Mouse (Mus musculus) liver, adult 2 months (tissue): ENCODE measurements around the gene Ubox5. TPM values are rescaled to one million over a fixed set of nuclear protein-coding genes. Genes with fewer than 3 reads are reported as not detected.

Experiments
- DNase-seq: peaks from one replicate; pipeline ENCODE4 v3.0.0-alpha.2; 2011; ENCODE audit warnings: low read depth, low spot score; ENCODE audit errors: extremely low read depth
- H3K27ac ChIP-seq: fragments of 200-500 bp; replicated peaks from 2 replicates; pipeline ENCODE4 v1.5.1; 2012; ENCODE audit warnings: low read depth, mild to moderate bottlenecking, control low read depth, inconsistent platforms, low read length; ENCODE audit not compliant: insufficient read depth
- H3K27me3 ChIP-seq: fragments of 200-500 bp; 2 replicates; pipeline ENCODE4 v1.6.1; 2012; ENCODE audit warnings: mild to moderate bottlenecking, moderate library complexity, low read length, inconsistent platforms; ENCODE audit not compliant: control insufficient read depth, insufficient read depth
- H3K36me3 ChIP-seq: fragments of 200-500 bp; 2 replicates; pipeline ENCODE4 v1.6.1; 2012; ENCODE audit warnings: low read length, inconsistent platforms; ENCODE audit not compliant: control insufficient read depth, insufficient read depth
- H3K4me1 ChIP-seq: fragments of 200-500 bp; 2 replicates; pipeline ENCODE4 v1.6.1; 2011; ENCODE audit warnings: low read length; ENCODE audit not compliant: control insufficient read depth, insufficient read depth
- H3K4me3 ChIP-seq: fragments of 200-500 bp; 2 replicates; pipeline ENCODE4 v1.5.1; 2011; ENCODE audit warnings: low read depth, mild to moderate bottlenecking, control low read depth, low read length, moderate library complexity; ENCODE audit not compliant: insufficient read depth
- H3K79me2 ChIP-seq: fragments of 200-500 bp; 2 replicates; pipeline ENCODE4 v1.6.1; 2012; ENCODE audit warnings: inconsistent platforms, mild to moderate bottlenecking, low read length, moderate library complexity; ENCODE audit not compliant: control insufficient read depth, insufficient read depth
- H3K9ac ChIP-seq: fragments of 200-500 bp; 2 replicates; pipeline ENCODE4 v1.6.1; 2012; ENCODE audit warnings: low read depth, mild to moderate bottlenecking, control low read depth, inconsistent platforms, low read length
- CTCF ChIP-seq: fragments of 200-500 bp; IDR thresholded peaks from 2 replicates; pipeline ENCODE4 v1.5.1; 2011; ENCODE audit warnings: low read depth, low read length, control low read depth
- POLR2A ChIP-seq: fragments of 200-500 bp; IDR thresholded peaks from 2 replicates; pipeline ENCODE4 v1.6.1; 2011; ENCODE audit warnings: low read length, control low read depth; ENCODE audit not compliant: insufficient read depth; ENCODE audit errors: extremely low read depth
- WGBS: fragments of 180-500 bp; shearing (Covaris S2); methylation state at CpG from one replicate; pipeline ENCODE4 v1.1.7; 2018; 5-methylcytosine and 5-hydroxymethylcytosine counted together
- polyA plus RNA-seq: library from polyadenylated mRNA; depleted of rRNA; stranded (reverse); fragments of >200 nt; gene quantifications from 2 replicates; pipeline ENCODE4 v1.2.3, GENCODE M21; 2012; rRNA removed
- total RNA-seq: library from RNA; depleted of rRNA; stranded (reverse); fragments of >200 nt; gene quantifications from 2 replicates; pipeline ENCODE4 v1.2.3, GENCODE M21; 2014; rRNA removed

Gene Ubox5
- total RNA-seq (1.0 and 1.8 TPM in 2 replicates), polyA plus RNA-seq (3.4 and 3.7 TPM in 2 replicates)

DNA sequence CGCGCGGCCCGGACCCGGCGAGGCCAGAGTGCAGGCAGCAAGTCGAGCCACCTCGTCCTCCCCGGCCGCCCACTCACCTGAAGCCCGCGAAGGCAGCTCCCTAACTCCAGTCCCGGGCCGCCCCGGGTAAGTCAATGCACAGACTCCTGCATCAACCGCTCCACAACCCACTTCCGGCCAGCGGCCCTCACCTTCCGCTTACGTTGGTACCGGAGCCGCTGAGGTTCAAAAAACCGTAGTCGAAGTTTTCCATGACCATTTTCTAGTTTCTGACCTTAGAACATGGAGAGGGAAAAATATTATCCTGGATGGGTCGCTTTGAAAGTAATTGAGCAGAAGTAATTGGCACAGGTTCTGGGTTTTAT, at the start of gene Ubox5, which contains the start of gene Fastkd5:
TSS of gene Ubox5 (minus strand) at position 200 of the 365 bp plus-strand sequence.
TSS of gene Fastkd5 (minus strand) at position 189 of the 365 bp plus-strand sequence.
- under 1% methylated on average over 25 of the region's 25 CpGs for WGBS
- peaks cover 5% of the 10 kb centered on the region; the same call in 1 of the 2 replicates for H3K36me3 ChIP-seq
- peak within 1 kb of the TSS; percentile 99 for H3K4me3 ChIP-seq
- peaks cover 17% of the 10 kb centered on the region; the same call in 1 of the 2 replicates for H3K79me2 ChIP-seq
- H3K4me1 ChIP-seq: peaks cover 5% of the 10 kb centered on the region
- H3K27ac ChIP-seq: peak within 1 kb of the TSS; percentile 46
- TF ChIP-seq CTCF (no peak), POLR2A (peak; percentile 31; the same call in 1 of the 2 replicates)
- peak within 1 kb of the TSS; percentile 96 for H3K9ac ChIP-seq
- peak; percentile 79 for DNase-seq
- no peaks in the 10 kb centered on the region for H3K27me3 ChIP-seq

DNA sequence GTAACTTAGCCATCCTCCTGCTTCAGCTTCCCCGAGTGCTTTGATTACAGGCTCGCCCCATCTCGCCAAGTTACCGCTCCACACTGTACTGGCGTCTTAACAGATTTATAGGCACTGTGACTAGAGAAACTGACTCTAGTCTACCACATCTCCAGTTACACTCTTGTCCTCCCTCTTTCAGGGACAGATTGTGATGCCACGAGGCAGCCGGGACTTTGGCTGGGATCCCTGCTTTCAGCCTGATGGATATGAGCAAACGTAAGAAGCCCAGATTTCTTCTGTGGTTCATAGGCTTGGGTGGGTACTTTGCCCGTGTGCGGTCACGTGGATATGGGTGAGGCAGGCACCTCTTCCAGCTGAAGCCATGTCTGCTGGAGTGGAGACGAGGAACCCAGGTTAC, 49.3 kb upstream of the Ubox5 start:
- H3K27ac ChIP-seq: no peak overlapping the region
- H3K27me3 ChIP-seq: no peaks in the 10 kb centered on the region
- H3K9ac ChIP-seq: no peak overlapping the region
- H3K4me3 ChIP-seq: no peak overlapping the region
- no peaks in the 10 kb centered on the region for H3K79me2 ChIP-seq
- TF ChIP-seq POLR2A (no peak), CTCF (no peak)
- H3K36me3 ChIP-seq: peaks cover 34% of the 10 kb centered on the region
- DNase-seq: no peak
- no peaks in the 10 kb centered on the region for H3K4me1 ChIP-seq
- 96% methylated on average over 12 of the region's 12 CpGs for WGBS

DNA sequence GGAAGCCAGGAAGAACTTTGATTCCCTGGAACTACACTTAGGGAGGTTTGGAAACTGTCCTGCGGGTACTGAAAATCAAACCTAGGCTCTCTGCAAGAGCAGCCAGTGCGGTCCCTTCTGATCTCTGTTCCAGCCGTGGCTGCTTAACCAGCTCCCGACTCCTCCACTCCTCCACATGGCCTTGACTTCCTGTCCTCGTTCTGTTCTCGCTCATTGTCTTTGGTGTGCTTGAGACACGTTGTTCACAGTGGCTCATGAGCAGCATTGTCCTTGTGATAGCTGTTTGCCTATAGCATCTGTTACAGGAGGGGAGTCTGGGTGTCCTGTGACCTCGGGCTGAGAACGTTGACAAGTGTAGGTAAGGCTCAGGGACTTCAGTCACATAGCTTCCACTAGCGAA, 47.4 kb upstream of the Ubox5 start:
- no peak for DNase-seq
- no peaks in the 10 kb centered on the region for H3K27me3 ChIP-seq
- no peaks in the 10 kb centered on the region for H3K4me1 ChIP-seq
- no peaks in the 10 kb centered on the region for H3K79me2 ChIP-seq
- H3K4me3 ChIP-seq: no peak overlapping the region
- H3K9ac ChIP-seq: no peak overlapping the region
- TF ChIP-seq CTCF (no peak), POLR2A (no peak)
- H3K27ac ChIP-seq: no peak overlapping the region
- H3K36me3 ChIP-seq: peaks cover 45% of the 10 kb centered on the region
- WGBS: 83% methylated on average over 10 of the region's 10 CpGs

DNA sequence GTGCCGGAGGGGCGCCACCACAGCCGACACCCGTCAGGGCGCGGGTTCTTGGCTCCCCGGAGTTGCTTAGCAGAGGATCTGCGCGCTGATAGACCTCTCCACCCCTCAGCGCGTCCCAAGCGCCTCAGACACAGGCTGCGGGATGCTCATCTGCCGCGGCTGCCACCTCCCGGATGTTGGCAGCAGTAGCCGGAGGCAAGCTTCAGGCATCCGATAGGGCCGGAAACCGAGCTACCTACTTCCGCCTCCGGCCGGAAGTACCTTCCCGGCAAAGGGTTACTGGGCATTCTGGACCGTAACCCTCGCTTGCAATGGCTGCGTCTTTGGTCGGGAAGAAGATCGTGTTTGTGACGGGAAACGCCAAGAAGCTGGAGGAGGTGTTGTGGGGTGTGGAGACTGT, 37.7 kb upstream of the Ubox5 start, which contains the start of gene Itpa:
TSS of gene Itpa (plus strand) at position 52 of the 400 bp plus-strand sequence.
- Histone ChIP-seq H3K27me3 (no peaks in the 10 kb centered on the region), H3K27ac (peak within 1 kb of the TSS; percentile 30), H3K79me2 (peaks cover 3% of the 10 kb centered on the region; the same call in 1 of the 2 replicates), H3K4me1 (peaks cover 7% of the 10 kb centered on the region), H3K36me3 (peaks cover 13% of the 10 kb centered on the region), H3K9ac (peak within 1 kb of the TSS; percentile 73), H3K4me3 (peak within 1 kb of the TSS; percentile 79)
- WGBS: 1% methylated on average over 31 of the region's 31 CpGs
- TF ChIP-seq POLR2A (peak; percentile 64; the same call in 1 of the 2 replicates), CTCF (peak; percentile 64)
- peak; percentile 79 for DNase-seq

DNA sequence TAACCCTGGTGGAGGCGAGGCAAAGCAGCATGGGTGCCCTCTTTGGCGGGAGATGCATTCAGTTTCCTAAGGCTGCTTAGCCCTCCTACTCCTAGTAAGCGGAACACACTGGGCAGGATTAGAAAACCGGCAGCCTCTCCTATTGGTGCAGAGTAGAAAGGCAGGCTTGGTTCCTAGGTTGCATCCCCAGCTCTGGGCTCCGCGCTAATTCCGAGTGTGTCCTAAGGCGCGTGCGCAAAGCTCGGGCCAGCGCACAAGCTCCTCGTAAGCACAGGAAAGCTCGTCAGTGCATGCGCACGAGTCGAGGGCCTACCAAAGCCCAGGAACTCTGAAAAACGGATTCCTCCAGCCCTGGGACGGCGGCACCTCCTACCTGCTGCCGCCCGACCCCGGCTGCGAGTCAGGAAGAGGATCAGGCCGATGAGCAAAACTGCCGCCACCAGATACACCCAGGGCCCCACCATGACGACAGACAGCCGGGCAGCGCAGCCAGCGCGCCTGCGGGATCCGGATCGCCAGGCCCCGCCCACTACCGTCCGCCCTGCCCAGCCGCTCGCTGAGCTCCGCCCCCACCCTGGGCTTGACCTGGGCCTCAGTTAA, 34.4 kb upstream of the Ubox5 start, which contains the start of gene Ddrgk1:
TSS of gene Ddrgk1 (minus strand) at position 558 of the 600 bp plus-strand sequence.
- H3K4me1 ChIP-seq: peaks cover 7% of the 10 kb centered on the region
- H3K36me3 ChIP-seq: peaks cover 10% of the 10 kb centered on the region; the same call in 1 of the 2 replicates
- H3K79me2 ChIP-seq: peaks cover 3% of the 10 kb centered on the region; the same call in 1 of the 2 replicates
- TF ChIP-seq POLR2A (peak; percentile 79; the same call in 1 of the 2 replicates), CTCF (peak; percentile 23; the same call in 1 of the 2 replicates)
- H3K27me3 ChIP-seq: no peaks in the 10 kb centered on the region
- WGBS: under 1% methylated on average over 40 of the region's 40 CpGs
- H3K27ac ChIP-seq: peak within 1 kb of the TSS; percentile 94
- H3K4me3 ChIP-seq: peak within 1 kb of the TSS; percentile 74
- DNase-seq: peak; percentile 84
- H3K9ac ChIP-seq: peak within 1 kb of the TSS; percentile 92
